Mouse (Mus musculus) kidney, postnatal 10 days (tissue): ENCODE measurements around the gene Flrt1.
"Not testable (repeated sequence)": the region's sequence is repeated elsewhere in the genome, so short reads cannot be mapped to it uniquely, and the experiment has no call there.

Experiments used
- DNase-seq: peaks from one replicate; pipeline ENCODE4 v3.0.0; 2021; ENCODE audit warnings: mixed read lengths

The Flrt1 gene

GRCm38 (mm10) chr19:7102039-7102438 is 3.5 kb downstream of the Flrt1 start:
- no peak for DNase-seq

DNA sequence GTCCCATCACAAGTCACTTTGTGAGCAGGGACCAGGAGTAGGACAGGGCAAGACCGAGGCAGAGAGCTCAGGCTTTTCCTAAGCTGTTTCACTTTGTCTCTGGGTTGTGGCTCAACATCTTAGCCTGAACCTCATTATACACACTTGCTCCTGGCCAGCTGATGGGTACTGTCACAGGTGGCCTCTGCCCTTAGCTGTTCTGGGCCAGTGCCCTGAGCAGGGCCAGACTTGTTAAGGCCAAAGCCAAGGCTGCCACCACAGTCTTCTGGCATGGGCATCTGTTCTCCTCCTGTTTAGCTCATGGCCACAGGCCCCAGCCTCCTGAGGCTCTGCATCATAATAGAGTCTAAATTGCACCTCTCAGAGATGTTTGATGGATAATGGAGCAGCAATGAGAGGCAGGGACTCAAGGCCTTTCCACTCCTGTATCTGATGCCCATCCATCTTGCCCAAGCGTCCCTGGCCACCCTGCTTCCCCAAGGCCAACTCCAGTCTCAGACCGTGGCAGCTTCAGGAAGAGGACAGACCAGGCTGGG is 5.8 kb downstream of the Flrt1 start:
- DNase-seq = no peak

GRCm38 (mm10) chr19:7092756-7093155 is 12.8 kb downstream of the Flrt1 start:
- DNase-seq = peak; percentile 57

- DNase-seq = no peak
These were observed 14.0 kb downstream of the Flrt1 start for GRCm38 (mm10) chr19:7091448-7092050.

GRCm38 (mm10) chr19:7090369-7091064 is 15.0 kb downstream of the Flrt1 start:
- peak; percentile 32 for DNase-seq

GRCm38 (mm10) chr19:7089842-7090251 is 15.7 kb downstream of the Flrt1 start:
- DNase-seq = no peak

DNA sequence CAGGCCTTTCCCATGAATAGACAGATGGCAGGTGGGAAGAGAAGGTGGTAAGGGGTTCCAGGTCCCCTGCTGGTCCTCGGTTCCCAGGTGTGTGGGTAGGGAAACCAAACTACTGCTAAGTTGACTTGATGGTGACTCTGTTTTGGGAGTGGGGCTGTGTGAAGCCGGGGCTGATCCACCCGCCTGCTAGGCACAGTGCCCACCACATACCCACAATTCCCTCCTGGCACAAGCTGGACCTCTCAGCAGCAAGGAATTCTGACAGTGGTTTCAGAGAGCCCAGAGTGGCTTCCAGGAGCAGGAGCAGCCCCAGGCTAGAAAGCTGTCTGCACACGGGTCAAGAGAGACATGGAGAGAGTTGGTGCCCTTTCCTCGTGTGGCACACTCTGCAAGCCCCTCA is 16.5 kb downstream of the Flrt1 start:
- DNase-seq = no peak

GRCm38 (mm10) chr19:7088558-7088957 is 17.0 kb downstream of the Flrt1 start:
- DNase-seq = no peak

- no peak for DNase-seq
These were observed 20.8 kb downstream of the Flrt1 start for GRCm38 (mm10) chr19:7084734-7085133.

DNA sequence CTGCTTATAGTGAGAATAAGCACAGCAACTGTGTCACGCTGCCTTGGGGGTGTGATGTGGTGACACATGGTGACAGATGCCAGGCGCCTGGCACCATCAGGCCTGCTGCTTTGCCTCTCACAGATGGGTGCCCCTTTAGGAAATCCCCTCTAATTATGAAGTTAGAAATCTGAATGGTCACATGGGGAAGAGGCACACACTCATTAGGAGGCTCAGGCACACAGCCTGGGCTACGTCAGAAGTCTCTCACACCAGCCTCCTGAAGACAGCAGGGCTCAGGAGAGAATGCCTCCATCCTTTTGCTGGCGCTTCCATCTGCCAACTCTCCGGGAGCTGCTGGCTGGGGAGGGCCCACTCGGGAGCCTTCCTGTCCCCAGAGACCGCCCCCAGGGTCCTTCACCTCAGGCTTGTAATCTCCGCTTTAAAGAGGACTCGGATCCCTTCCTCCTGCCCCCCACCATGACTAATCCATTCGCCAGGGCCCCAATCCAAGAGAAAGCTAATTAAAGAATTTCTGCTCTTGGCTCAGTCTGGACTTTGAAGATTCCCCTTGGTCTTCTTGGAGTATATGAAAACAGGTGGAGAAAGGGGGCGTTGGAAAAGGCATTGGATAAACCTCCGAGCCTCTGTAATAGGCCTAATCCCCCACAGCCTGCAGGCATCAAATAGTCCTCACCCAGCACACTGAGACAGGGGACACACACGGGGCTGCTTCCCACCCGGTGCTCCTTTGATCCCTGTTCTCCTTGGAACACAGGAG is 22.3 kb downstream of the Flrt1 start:
- DNase-seq = no peak

DNA sequence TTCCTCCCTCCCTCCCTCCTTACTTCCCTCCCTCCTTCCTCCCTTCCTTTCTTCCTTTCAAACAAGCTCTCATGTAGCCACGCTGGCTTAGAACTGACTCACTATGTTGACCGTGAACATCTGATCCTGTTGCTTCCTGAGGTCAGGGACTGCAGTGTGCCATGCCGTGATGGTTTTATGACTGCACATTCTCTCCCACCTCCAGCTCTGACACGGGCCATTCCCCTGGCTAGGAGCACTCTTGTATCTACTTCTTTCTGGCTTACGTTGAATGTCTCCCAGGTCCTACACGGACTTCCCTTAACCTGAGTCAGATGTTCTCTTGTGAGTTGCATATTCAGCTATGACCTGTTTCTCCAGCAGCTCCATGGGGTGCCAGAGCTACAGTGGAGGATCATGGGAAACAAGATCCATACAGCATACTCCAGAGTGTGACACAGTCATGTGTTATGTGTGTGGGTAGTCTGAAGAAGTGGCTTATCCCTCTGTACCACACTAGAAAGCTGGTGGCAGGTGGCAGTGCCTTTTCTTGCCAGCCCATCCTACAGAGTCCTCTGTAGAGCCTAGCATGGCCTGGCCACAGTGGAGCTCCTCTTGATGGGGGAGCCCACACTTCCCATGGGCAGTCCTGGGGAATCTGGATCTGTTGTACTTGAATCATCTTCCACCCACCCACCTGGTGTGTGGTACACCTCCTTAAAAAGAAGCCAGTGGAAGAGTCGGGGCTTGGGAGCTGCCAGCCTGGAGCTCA is 23.8 kb downstream of the Flrt1 start:
- DNase-seq = no peak

- DNase-seq = no peak
These were observed 27.3 kb downstream of the Flrt1 start for GRCm38 (mm10) chr19:7078271-7078670.

DNA sequence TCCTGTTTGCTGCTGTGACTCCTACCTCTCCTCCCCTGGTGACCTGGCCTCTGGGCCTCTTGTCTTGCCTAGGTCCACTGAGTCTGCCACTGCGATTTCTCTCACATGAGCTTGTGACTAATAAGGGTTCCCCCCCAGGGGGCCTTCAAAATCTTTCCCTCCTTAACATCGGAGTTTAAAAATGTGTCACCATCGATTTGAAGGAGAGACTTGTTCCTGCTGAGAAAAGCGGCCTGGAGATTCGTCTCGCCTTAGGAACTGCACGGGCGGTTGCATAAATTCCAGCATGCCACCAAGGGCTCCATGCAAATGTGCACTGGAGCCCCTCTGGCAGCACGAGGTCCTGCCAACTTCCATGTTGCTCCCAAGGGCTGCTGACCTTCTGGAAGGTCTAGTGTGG is 27.9 kb downstream of the Flrt1 start:
- no peak for DNase-seq

GRCm38 (mm10) chr19:7075336-7075735 is 30.2 kb downstream of the Flrt1 start:
- not testable (repeated sequence) for DNase-seq

DNA sequence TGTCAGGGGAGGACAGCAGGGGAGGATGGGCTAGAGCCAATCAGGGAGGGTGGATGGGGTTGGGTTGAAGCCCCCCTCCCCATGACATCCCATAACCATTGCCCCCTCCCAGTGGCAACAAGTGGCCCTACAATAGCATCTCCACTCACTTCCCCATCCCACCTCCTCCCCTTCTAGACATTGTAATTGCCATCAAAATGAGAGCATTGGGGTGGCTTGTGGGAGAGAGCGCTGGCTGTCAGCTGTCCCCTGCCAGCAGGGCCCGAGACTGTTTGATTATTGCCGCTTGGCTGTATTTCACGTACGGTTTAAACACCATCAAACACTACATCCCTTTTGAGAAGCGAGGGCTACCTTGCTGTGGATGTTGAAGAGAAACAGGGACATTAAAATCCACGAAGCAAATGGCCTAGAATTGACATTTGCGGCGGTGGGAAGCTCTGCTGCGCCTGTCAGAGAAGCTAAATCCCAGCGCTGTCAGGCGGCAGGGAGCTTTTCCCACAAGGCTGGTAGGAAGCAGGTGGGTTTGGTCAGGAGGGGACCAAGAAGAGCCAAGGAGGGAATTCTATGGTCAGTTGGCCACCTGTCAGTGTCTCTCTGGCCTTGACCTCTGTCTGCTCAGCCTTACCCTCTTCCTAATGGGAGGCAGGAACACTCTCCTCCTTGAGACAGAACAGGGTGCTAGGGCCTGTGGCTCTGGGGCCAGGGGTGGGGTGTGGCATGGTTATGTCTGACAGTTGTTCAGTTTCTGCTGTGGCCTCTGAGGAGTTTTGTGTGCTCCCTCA is 31.3 kb downstream of the Flrt1 start:
- DNase-seq = no peak

DNA sequence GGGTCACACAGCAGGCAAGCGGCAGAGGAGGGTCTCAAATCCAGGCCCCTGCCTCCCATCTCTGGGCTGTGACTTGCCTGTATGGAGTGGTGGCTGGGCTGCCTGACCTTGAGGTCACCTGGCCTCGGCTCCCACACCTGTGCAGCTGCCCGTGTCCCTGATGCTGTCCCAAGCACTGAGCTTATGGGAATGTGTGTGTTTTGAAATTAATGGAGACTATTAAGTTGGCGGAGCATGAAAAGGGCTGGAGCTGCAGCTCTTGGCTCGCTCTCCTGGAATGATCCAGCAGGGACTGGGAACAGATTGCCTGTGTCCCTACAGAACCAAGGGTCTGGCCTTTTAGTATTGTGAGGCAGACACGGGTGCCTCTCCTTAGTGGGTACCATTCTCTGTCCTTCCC is 33.3 kb downstream of the Flrt1 start:
- DNase-seq = peak; percentile 65

DNA sequence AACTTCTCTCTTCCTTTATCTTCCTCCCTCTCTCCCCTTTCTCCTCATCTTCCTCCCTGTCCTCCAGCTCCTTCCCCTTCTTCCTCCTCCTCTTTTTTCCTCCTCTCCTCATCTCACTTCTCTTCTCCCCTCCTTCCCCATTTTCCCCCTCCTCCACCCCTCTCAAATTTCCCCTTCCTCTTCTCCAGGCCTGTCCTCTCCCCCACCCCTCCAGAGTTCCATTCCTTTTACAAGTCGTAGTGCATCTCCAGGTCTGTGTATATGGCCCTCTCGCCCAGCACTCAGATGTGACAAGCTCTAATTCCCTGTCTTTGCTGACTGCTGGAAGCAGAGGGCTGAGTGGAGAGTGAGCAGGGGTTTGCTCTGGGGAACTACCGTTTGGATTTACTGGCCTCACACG is 34.8 kb downstream of the Flrt1 start:
- no peak for DNase-seq

GRCm38 (mm10) chr19:7069781-7070763 is 35.5 kb downstream of the Flrt1 start:
- peak; percentile 72 for DNase-seq

DNA sequence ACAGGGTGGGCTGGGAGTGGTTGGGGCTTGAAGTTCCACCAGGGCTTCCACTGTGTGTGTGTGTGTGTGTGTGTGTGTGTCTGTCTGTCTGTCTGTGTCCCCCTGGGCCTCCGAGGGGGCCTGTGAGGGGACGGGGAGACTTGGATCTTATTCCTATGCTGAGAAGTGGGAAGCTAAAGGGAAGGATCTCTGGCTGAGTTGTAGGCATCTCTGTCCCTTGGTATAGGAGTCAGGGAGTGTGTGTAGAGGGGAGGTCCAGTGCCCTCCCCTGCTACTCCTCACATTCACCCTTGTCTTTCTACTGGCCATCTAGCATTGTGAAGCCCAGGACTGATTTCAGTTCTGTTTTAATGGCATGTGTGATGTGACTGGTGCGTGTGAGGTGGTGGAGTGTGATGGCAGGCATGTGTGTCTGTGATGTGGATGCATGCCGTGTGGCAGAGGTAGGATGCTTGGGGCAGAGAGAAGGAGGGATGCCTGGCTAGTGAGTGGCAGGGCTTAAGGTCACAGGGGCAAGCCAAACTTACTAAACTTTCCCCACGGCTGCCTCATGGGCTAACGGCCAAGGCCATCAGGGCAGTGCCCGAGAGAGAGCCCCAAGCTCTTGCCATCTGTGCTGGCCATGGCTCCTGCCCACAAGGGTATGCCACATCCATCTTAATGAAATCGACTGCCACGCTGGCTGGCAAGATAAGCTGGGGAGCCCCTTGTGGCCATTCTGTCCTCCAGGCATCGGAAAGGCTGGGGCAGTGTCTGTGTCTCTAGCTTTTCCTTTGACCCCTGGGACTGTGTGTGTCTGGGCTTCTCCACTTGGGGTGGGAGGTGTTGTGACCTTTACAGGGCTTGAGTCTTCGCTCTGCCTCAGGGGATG is 36.6 kb downstream of the Flrt1 start:
- no peak for DNase-seq

DNA sequence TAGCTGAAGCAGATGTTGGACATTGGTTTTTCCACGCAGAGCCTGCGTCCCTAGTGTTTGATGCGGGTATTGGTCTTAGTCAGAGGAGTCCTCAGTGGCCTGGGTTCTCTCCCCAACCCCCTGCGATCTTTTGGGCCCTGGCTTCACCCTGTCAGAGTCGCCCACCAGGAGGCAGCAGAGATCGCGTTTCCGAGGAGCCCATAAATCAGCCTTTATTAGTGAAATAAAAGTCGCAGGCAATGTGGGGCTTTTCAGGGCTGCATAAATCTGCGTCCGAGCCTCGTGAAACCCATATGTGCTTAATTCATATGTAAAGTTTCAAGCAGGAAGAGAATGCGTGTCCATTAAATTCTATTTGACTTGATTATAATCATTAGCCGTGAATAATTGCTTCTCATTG is 37.4 kb downstream of the Flrt1 start:
- DNase-seq = peak; percentile 92
